Mouse (Mus musculus): ENCODE data around the gene Letmd1. TPM values are rescaled to one million over a fixed set of nuclear protein-coding genes. Genes with fewer than 3 reads are reported as not detected.
"Not testable (repeated sequence)": the region's sequence is repeated elsewhere in the genome, so short reads cannot be mapped to it uniquely, and the experiment has no call there.

The Letmd1 gene
- polyA plus RNA-seq, 1 experiment = 35.4 TPM

GRCm38 (mm10) chr15:100478925-100479324, 10.1 kb downstream of the Letmd1 start:
- WGBS = 86% methylated on average over 4 of the region's 4 CpGs
- Histone ChIP-seq H3K4me3 (ENCODE audit: extremely low read depth, insufficient read depth, insufficient read length) (no peak overlapping the region), H3K27ac (ENCODE audit: insufficient read depth, low read length) (no peak overlapping the region), H3K4me1 (ENCODE audit: control insufficient read depth, insufficient read depth, insufficient read length) (no peaks in the 10 kb centered on the region), H3K36me3 (ENCODE audit: control insufficient read depth, insufficient read depth, low read length) (peaks cover 40% of the 10 kb centered on the region), H3K27me3 (ENCODE audit: control insufficient read depth, insufficient read depth, low read length) (no peaks in the 10 kb centered on the region)
- TF ChIP-seq POLR2A (IDR thresholded peaks at IDR 0.05; ENCODE audit: low read depth, low read length) (no peak), CTCF (IDR thresholded peaks at IDR 0.05; ENCODE audit: extremely low read depth, insufficient read depth, insufficient read length, insufficient replicate concordance) (no peak)
- no peak for DNase-seq (ENCODE audit: low read depth in 1 of 2, low spot score in 2 of 2)

- Histone ChIP-seq H3K27ac (ENCODE audit: insufficient read depth, low read length) (no peak overlapping the region), H3K4me3 (ENCODE audit: extremely low read depth, insufficient read depth, insufficient read length) (no peak overlapping the region), H3K27me3 (ENCODE audit: control insufficient read depth, insufficient read depth, low read length) (no peaks in the 10 kb centered on the region), H3K4me1 (ENCODE audit: control insufficient read depth, insufficient read depth, insufficient read length) (no peaks in the 10 kb centered on the region), H3K36me3 (ENCODE audit: control insufficient read depth, insufficient read depth, low read length) (peaks cover 14% of the 10 kb centered on the region)
- no peak for DNase-seq (ENCODE audit: low read depth in 1 of 2, low spot score in 2 of 2)
- TF ChIP-seq CTCF (IDR thresholded peaks at IDR 0.05; ENCODE audit: extremely low read depth, insufficient read depth, insufficient read length, insufficient replicate concordance) (no peak), POLR2A (IDR thresholded peaks at IDR 0.05; ENCODE audit: low read depth, low read length) (no peak)
- WGBS = 92% methylated on average over 3 of the region's 3 CpGs
These were observed 16.8 kb downstream of the Letmd1 start for GRCm38 (mm10) chr15:100485576-100485975.

GRCm38 (mm10) chr15:100486450-100486849, 17.6 kb downstream of the Letmd1 start:
- Histone ChIP-seq H3K27ac (ENCODE audit: insufficient read depth, low read length) (no peak overlapping the region), H3K27me3 (ENCODE audit: control insufficient read depth, insufficient read depth, low read length) (no peaks in the 10 kb centered on the region), H3K4me3 (ENCODE audit: extremely low read depth, insufficient read depth, insufficient read length) (no peak overlapping the region), H3K36me3 (ENCODE audit: control insufficient read depth, insufficient read depth, low read length) (peaks cover 14% of the 10 kb centered on the region), H3K4me1 (ENCODE audit: control insufficient read depth, insufficient read depth, insufficient read length) (no peaks in the 10 kb centered on the region)
- no peak for DNase-seq (ENCODE audit: low read depth in 1 of 2, low spot score in 2 of 2)
- WGBS = 93% methylated on average over 7 of the region's 7 CpGs
- TF ChIP-seq CTCF (IDR thresholded peaks at IDR 0.05; ENCODE audit: extremely low read depth, insufficient read depth, insufficient read length, insufficient replicate concordance) = no peak
- TF ChIP-seq POLR2A (IDR thresholded peaks at IDR 0.05; ENCODE audit: low read depth, low read length) = no peak

GRCm38 (mm10) chr15:100487050-100487449, 18.2 kb downstream of the Letmd1 start:
- H3K4me1 ChIP-seq (ENCODE audit: control insufficient read depth, insufficient read depth, insufficient read length) = no peaks in the 10 kb centered on the region
- peaks cover 10% of the 10 kb centered on the region for H3K36me3 ChIP-seq (ENCODE audit: control insufficient read depth, insufficient read depth, low read length)
- no peak overlapping the region for H3K27ac ChIP-seq (ENCODE audit: insufficient read depth, low read length)
- H3K4me3 ChIP-seq (ENCODE audit: extremely low read depth, insufficient read depth, insufficient read length) = no peak overlapping the region
- DNase-seq (ENCODE audit: low read depth in 1 of 2, low spot score in 2 of 2) = no peak
- no peak for TF ChIP-seq POLR2A (IDR thresholded peaks at IDR 0.05; ENCODE audit: low read depth, low read length)
- TF ChIP-seq CTCF (IDR thresholded peaks at IDR 0.05; ENCODE audit: extremely low read depth, insufficient read depth, insufficient read length, insufficient replicate concordance) = no peak
- no peaks in the 10 kb centered on the region for H3K27me3 ChIP-seq (ENCODE audit: control insufficient read depth, insufficient read depth, low read length)
- 86% methylated on average over 2 of the region's 2 CpGs for WGBS

GRCm38 (mm10) chr15:100488297-100488696, 19.5 kb downstream of the Letmd1 start:
- not testable (repeated sequence) for H3K4me1 ChIP-seq (ENCODE audit: control insufficient read depth, insufficient read depth, insufficient read length); H3K27ac ChIP-seq (ENCODE audit: insufficient read depth, low read length); H3K36me3 ChIP-seq (ENCODE audit: control insufficient read depth, insufficient read depth, low read length); H3K27me3 ChIP-seq (ENCODE audit: control insufficient read depth, insufficient read depth, low read length); H3K4me3 ChIP-seq (ENCODE audit: extremely low read depth, insufficient read depth, insufficient read length); DNase-seq (ENCODE audit: low read depth in 1 of 2, low spot score in 2 of 2)
- 90% methylated on average over 1 of the region's 1 CpGs for WGBS

GRCm38 (mm10) chr15:100489263-100489662, 20.4 kb downstream of the Letmd1 start:
- Histone ChIP-seq H3K4me3 (ENCODE audit: extremely low read depth, insufficient read depth, insufficient read length) (no peak overlapping the region), H3K4me1 (ENCODE audit: control insufficient read depth, insufficient read depth, insufficient read length) (peaks cover under 1% of the 10 kb centered on the region; the same call in 1 of the 2 replicates), H3K27me3 (ENCODE audit: control insufficient read depth, insufficient read depth, low read length) (no peaks in the 10 kb centered on the region), H3K36me3 (ENCODE audit: control insufficient read depth, insufficient read depth, low read length) (peaks cover 5% of the 10 kb centered on the region), H3K27ac (ENCODE audit: insufficient read depth, low read length) (no peak overlapping the region)
- 93% methylated on average over 15 of the region's 15 CpGs for WGBS
- DNase-seq (ENCODE audit: low read depth in 1 of 2, low spot score in 2 of 2) = no peak
- no peak for TF ChIP-seq POLR2A (IDR thresholded peaks at IDR 0.05; ENCODE audit: low read depth, low read length)
- no peak for TF ChIP-seq CTCF (IDR thresholded peaks at IDR 0.05; ENCODE audit: extremely low read depth, insufficient read depth, insufficient read length, insufficient replicate concordance)

- Histone ChIP-seq H3K36me3 (ENCODE audit: control insufficient read depth, insufficient read depth, low read length) (peaks cover 3% of the 10 kb centered on the region; the same call in 1 of the 2 replicates), H3K4me3 (ENCODE audit: extremely low read depth, insufficient read depth, insufficient read length) (no peak overlapping the region), H3K27me3 (ENCODE audit: control insufficient read depth, insufficient read depth, low read length) (0 out of 2 replicates have a peak, but pooled peaks cover 2% of the 10 kb centered on the region), H3K4me1 (ENCODE audit: control insufficient read depth, insufficient read depth, insufficient read length) (peaks cover 4% of the 10 kb centered on the region; the same call in 1 of the 2 replicates), H3K27ac (ENCODE audit: insufficient read depth, low read length) (no peak overlapping the region)
- TF ChIP-seq CTCF (IDR thresholded peaks at IDR 0.05; ENCODE audit: extremely low read depth, insufficient read depth, insufficient read length, insufficient replicate concordance) (no peak), POLR2A (IDR thresholded peaks at IDR 0.05; ENCODE audit: low read depth, low read length) (no peak)
- 90% methylated on average over 9 of the region's 9 CpGs for WGBS
- DNase-seq (ENCODE audit: low read depth in 1 of 2, low spot score in 2 of 2) = no peak
These were observed 23.1 kb downstream of the Letmd1 start for GRCm38 (mm10) chr15:100491966-100492365.
